Mouse (Mus musculus): ENCODE measurements around the gene Prune2. TPM values are rescaled to one million over a fixed set of nuclear protein-coding genes. Genes with fewer than 3 reads are reported as not detected.

The Prune2 gene
- polyA plus RNA-seq, 1 experiment from 2014 or later = 0.55 TPM

- H3K27me3 ChIP-seq = no peaks in the 10 kb centered on the region; the same call in 1 of the 2 replicates
- no peaks in the 10 kb centered on the region; the same call in 1 of the 2 replicates for H3K4me1 ChIP-seq (replicated peaks)
- ATAC-seq (ENCODE audit: low read depth) = no peak
- no peaks in the 10 kb centered on the region for H3K9me3 ChIP-seq (replicated peaks)
- 64% methylated on average over 3 of the region's 3 CpGs for WGBS (ENCODE audit: insufficient replicate concordance)
- DNase-seq = no peak
- H3K27ac ChIP-seq = no peak overlapping the region
- no peak overlapping the region for H3K9ac ChIP-seq
- no peaks in the 10 kb centered on the region for H3K36me3 ChIP-seq
- H3K4me3 ChIP-seq (replicated peaks) = no peak overlapping the region
- no peak overlapping the region for H3K4me2 ChIP-seq
Observed at GRCm38 (mm10) chr19:17130544-17130943, 174.6 kb downstream of the Prune2 start.

GRCm38 (mm10) chr19:17136677-17137460, 181.0 kb downstream of the Prune2 start:
- Histone ChIP-seq H3K36me3 (no peaks in the 10 kb centered on the region), H3K4me3 (replicated peaks) (peak overlapping the region; percentile 57), H3K9ac (peak overlapping the region; percentile 45), H3K27ac (no peak overlapping the region), H3K9me3 (replicated peaks) (no peaks in the 10 kb centered on the region), H3K27me3 (peaks cover 13% of the 10 kb centered on the region), H3K4me1 (replicated peaks) (peaks cover 26% of the 10 kb centered on the region), H3K4me2 (peak overlapping the region; percentile 74)
- 10% methylated on average over 21 of the region's 21 CpGs for WGBS (ENCODE audit: insufficient replicate concordance)
- DNase-seq = no peak
- peak; percentile 43; the same call in 1 of the 2 replicates for ATAC-seq (ENCODE audit: low read depth)

DNA sequence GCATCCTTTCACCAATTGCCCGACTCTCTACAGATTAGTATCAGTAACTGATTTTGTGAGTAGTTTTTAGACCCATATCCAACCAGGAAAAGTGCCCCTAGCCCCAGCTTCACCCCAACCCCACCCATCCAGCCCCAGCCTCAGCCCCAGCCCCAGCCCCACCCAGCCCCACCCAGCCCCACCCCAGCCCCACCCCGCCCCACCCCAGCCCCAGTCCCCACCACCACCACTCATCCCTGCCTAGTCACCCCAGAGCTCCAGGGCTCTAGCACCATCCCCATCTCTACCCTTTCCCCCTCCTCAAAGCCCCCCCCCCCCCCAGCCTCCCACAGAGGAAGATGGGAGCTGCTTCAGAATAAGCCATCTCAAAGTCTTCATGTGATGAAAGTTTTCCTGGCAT, 181.7 kb downstream of the Prune2 start:
- DNase-seq (no peak), ATAC-seq (ENCODE audit: low read depth) (peak; percentile 68)
- Histone ChIP-seq H3K9ac (no peak overlapping the region), H3K4me2 (peak overlapping the region; percentile 74), H3K27ac (no peak overlapping the region), H3K27me3 (peaks cover 13% of the 10 kb centered on the region), H3K4me1 (replicated peaks) (peaks cover 26% of the 10 kb centered on the region), H3K9me3 (replicated peaks) (no peaks in the 10 kb centered on the region), H3K36me3 (no peaks in the 10 kb centered on the region), H3K4me3 (replicated peaks) (peak overlapping the region; percentile 57; the same call in 1 of the 2 replicates)
- whole genome bisulfite sequencing (ENCODE audit: insufficient replicate concordance) = 13% methylated on average over 2 of the region's 2 CpGs

DNA sequence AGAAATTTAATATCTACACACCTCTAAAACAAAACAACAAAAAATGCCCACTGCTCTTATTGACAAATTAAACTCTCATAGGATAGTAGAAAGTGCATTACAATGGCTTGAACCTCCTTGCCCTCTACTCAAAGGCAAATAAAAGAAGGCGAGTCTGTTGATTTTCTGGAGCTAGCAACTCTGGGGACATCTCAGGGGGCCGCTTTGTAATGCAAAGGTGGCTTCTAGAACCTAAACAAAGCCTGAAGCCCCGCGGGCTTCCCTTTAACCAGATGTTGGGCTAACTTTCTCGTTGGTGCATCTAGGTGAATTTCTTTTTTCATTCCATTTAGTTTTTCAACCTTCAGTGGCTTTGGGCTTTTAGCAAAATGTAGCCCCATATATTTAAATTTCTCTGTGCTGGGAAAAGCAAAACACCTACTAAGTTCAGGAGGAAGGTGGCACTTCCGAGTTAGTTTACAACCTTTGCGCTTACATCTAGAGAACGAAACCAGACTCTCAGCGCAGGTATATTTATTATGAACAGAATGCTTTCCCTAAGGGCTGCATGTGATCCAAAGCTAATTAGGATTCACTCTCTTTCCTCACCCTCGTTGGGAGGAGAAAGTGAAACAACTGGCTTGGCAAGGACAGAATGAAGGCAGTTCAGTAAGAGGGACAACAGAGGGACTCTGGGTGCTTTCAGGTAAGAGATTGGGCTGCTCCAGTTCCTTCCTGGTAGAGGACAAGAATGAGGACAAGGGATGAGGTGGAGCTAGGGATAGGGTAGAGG, 182.4 kb downstream of the Prune2 start:
- no peak overlapping the region for H3K4me3 ChIP-seq (replicated peaks)
- no peak overlapping the region for H3K27ac ChIP-seq
- H3K9me3 ChIP-seq (replicated peaks) = no peaks in the 10 kb centered on the region
- H3K4me2 ChIP-seq = no peak overlapping the region
- ATAC-seq (ENCODE audit: low read depth) (no peak), DNase-seq (no peak)
- 38% methylated on average over 10 of the region's 10 CpGs for WGBS (ENCODE audit: insufficient replicate concordance)
- H3K36me3 ChIP-seq = no peaks in the 10 kb centered on the region
- peaks cover 26% of the 10 kb centered on the region for H3K4me1 ChIP-seq (replicated peaks)
- H3K27me3 ChIP-seq = peaks cover 13% of the 10 kb centered on the region
- no peak overlapping the region for H3K9ac ChIP-seq

DNA sequence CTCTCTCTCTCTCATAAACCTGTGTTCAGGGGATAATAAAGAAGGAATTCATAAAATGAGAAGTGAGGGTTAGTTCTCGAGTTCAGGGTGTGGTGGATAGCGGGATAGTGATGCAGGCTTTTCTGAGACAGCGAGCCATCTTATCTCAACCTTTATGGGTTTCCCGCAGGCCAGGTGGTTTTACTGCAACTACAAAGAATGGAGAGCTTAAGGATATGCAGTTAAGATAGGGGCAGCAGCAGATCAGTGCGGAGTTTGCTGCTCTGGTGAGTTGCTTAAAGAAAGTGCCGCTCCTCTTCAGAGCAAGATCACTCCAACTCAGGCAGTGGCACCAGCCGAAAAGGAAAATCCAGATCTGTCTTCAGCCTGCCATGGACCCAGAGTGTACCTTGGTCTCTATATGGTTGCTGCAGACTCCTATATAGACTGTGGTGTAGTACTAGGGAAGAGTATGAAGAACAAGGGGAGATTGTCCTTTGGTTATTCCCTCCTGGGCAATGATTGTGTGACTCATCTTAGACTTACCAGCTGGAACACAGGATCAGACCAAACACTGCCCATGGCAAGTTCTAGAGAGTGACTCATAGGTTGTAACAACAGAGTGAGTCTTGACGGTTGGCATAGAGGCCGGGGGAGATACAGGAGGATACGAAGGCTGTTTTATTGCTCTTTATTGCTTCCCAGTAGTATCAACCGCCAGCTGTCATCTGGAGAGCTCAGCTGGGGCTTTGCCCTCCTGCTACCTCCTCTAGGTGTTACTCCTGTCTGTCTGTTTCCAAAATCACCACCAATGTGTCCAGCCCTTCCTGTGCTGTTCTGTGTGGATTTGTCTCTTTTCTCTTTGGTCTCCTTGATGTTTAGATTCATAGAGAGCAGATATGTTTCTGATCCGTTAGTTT, 184.3 kb downstream of the Prune2 start:
- peaks cover 26% of the 10 kb centered on the region for H3K4me1 ChIP-seq (replicated peaks)
- no peak overlapping the region for H3K27ac ChIP-seq
- ATAC-seq (ENCODE audit: low read depth) (no peak), DNase-seq (no peak)
- H3K4me3 ChIP-seq (replicated peaks) = no peak overlapping the region
- H3K36me3 ChIP-seq = no peaks in the 10 kb centered on the region
- 47% methylated on average over 12 of the region's 12 CpGs for WGBS (ENCODE audit: insufficient replicate concordance)
- no peak overlapping the region for H3K4me2 ChIP-seq
- no peaks in the 10 kb centered on the region for H3K9me3 ChIP-seq (replicated peaks)
- H3K27me3 ChIP-seq = peaks cover 13% of the 10 kb centered on the region
- no peak overlapping the region for H3K9ac ChIP-seq

DNA sequence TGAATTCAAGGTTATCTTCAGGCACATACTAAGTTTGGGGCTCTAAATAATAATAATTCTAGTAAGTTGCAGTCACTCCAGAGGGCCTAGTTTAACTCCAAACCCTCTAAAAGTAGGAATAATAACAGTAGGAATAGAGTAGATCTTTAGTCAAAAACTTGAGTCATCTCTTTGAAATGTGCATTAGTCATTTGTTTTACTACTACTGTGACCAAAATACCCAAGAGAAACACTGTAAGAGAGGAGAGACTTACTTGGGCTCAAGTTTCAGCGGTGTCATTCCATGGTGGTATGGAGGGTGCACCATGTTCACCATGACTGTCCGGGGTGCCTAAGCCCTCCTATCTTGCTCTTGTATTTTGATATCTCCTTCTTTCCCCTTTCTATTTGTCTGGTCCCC, 187.3 kb downstream of the Prune2 start:
- Histone ChIP-seq H3K4me2 (no peak overlapping the region), H3K36me3 (no peaks in the 10 kb centered on the region), H3K9me3 (replicated peaks) (no peaks in the 10 kb centered on the region), H3K9ac (no peak overlapping the region), H3K27me3 (peaks cover 2% of the 10 kb centered on the region; the same call in 1 of the 2 replicates), H3K4me3 (replicated peaks) (no peak overlapping the region), H3K4me1 (replicated peaks) (peaks cover 7% of the 10 kb centered on the region), H3K27ac (no peak overlapping the region)
- no peak for ATAC-seq (ENCODE audit: low read depth)
- 82% methylated on average over 2 of the region's 2 CpGs for WGBS (ENCODE audit: insufficient replicate concordance)
- no peak for DNase-seq

- H3K9me3 ChIP-seq (replicated peaks) = no peaks in the 10 kb centered on the region
- no peak for ATAC-seq (ENCODE audit: low read depth)
- H3K27ac ChIP-seq = no peak overlapping the region
- no peak overlapping the region for H3K4me3 ChIP-seq (replicated peaks)
- DNase-seq = no peak
- 53% methylated on average over 6 of the region's 6 CpGs for WGBS (ENCODE audit: insufficient replicate concordance)
- peaks cover 3% of the 10 kb centered on the region; the same call in 1 of the 2 replicates for H3K4me1 ChIP-seq (replicated peaks)
- H3K9ac ChIP-seq = no peak overlapping the region
- no peaks in the 10 kb centered on the region for H3K27me3 ChIP-seq
- no peaks in the 10 kb centered on the region for H3K36me3 ChIP-seq
- H3K4me2 ChIP-seq = no peak overlapping the region
Observed at GRCm38 (mm10) chr19:17144205-17144604, 188.3 kb downstream of the Prune2 start.

- Histone ChIP-seq H3K9ac (no peak overlapping the region), H3K4me1 (replicated peaks) (no peaks in the 10 kb centered on the region), H3K27ac (no peak overlapping the region), H3K27me3 (no peaks in the 10 kb centered on the region), H3K4me2 (no peak overlapping the region), H3K4me3 (replicated peaks) (no peak overlapping the region), H3K36me3 (no peaks in the 10 kb centered on the region), H3K9me3 (replicated peaks) (no peaks in the 10 kb centered on the region)
- DNase-seq (no peak), ATAC-seq (ENCODE audit: low read depth) (no peak)
- 57% methylated on average over 7 of the region's 7 CpGs for WGBS (ENCODE audit: insufficient replicate concordance)
Observed at GRCm38 (mm10) chr19:17150064-17150463, 194.1 kb downstream of the Prune2 start.

GRCm38 (mm10) chr19:17151781-17152180, 195.9 kb downstream of the Prune2 start:
- DNase-seq (no peak), ATAC-seq (ENCODE audit: low read depth) (no peak)
- Histone ChIP-seq H3K9ac (no peak overlapping the region), H3K4me3 (replicated peaks) (no peak overlapping the region), H3K36me3 (no peaks in the 10 kb centered on the region), H3K4me2 (no peak overlapping the region), H3K27ac (no peak overlapping the region), H3K27me3 (no peaks in the 10 kb centered on the region), H3K9me3 (replicated peaks) (no peaks in the 10 kb centered on the region), H3K4me1 (replicated peaks) (no peaks in the 10 kb centered on the region)
- WGBS (ENCODE audit: insufficient replicate concordance) = 75% methylated on average over 6 of the region's 6 CpGs

DNA sequence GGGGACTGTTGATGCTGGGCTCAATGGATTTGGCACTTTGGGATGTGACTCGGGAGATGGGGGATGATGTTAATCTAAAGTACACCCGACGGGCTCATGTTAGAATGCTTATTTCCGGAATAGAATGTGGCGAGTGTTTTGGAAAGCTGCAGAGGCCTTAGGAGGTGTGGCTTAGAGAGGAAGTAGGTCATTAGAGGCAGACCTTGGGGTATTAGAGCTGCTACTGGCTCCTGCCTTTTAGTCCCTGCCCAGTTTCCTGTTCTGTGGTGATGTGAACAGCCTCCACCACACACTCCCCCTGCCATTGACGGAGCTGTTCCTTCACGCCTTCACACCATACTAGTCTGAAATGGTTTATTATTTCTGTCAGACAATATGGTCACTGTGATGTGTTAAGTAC, 196.5 kb downstream of the Prune2 start:
- 68% methylated on average over 7 of the region's 7 CpGs for WGBS (ENCODE audit: insufficient replicate concordance)
- H3K27ac ChIP-seq = no peak overlapping the region
- DNase-seq = no peak
- no peaks in the 10 kb centered on the region for H3K9me3 ChIP-seq (replicated peaks)
- H3K36me3 ChIP-seq = no peaks in the 10 kb centered on the region
- H3K9ac ChIP-seq = no peak overlapping the region
- no peak overlapping the region for H3K4me3 ChIP-seq (replicated peaks)
- H3K4me1 ChIP-seq (replicated peaks) = no peaks in the 10 kb centered on the region
- no peak overlapping the region for H3K4me2 ChIP-seq
- H3K27me3 ChIP-seq = no peaks in the 10 kb centered on the region
- no peak for ATAC-seq (ENCODE audit: low read depth)
